Mouse (Mus musculus): Measurements from ENCODE around the gene Taok3.
"Not testable (repeated sequence)": the region's sequence is repeated elsewhere in the genome, so short reads cannot be mapped to it uniquely, and the experiment has no call there.

Gene Taok3

GRCm38 (mm10) chr5:117267913-117268312 is 148.0 kb downstream of the Taok3 start:
- DNase-seq (ENCODE audit: low spot score) = no peak

- DNase-seq (ENCODE audit: low spot score) = no peak
Observed at GRCm38 (mm10) chr5:117268749-117269148, 148.8 kb downstream of the Taok3 start.

- DNase-seq (ENCODE audit: low spot score) = no peak
Observed at GRCm38 (mm10) chr5:117269395-117269794, 149.5 kb downstream of the Taok3 start.

GRCm38 (mm10) chr5:117271945-117272344 is 152.0 kb downstream of the Taok3 start:
- no peak for DNase-seq (ENCODE audit: low spot score)

GRCm38 (mm10) chr5:117274817-117275216 is 154.9 kb downstream of the Taok3 start:
- no peak for DNase-seq (ENCODE audit: low spot score)

GRCm38 (mm10) chr5:117277784-117278183 is 157.9 kb downstream of the Taok3 start:
- no peak for DNase-seq (ENCODE audit: low spot score)

- no peak for DNase-seq (ENCODE audit: low spot score)
Observed at GRCm38 (mm10) chr5:117278809-117279668, 159.1 kb downstream of the Taok3 start.

- DNase-seq (ENCODE audit: low spot score) = no peak
Observed at GRCm38 (mm10) chr5:117279669-117280050, 159.7 kb downstream of the Taok3 start.

GRCm38 (mm10) chr5:117281536-117281935 is 161.6 kb downstream of the Taok3 start:
- no peak for DNase-seq (ENCODE audit: low spot score)

GRCm38 (mm10) chr5:117282360-117282759 is 162.4 kb downstream of the Taok3 start:
- no peak for DNase-seq (ENCODE audit: low spot score)

- no peak for DNase-seq (ENCODE audit: low spot score)
Observed at GRCm38 (mm10) chr5:117284029-117284428, 164.1 kb downstream of the Taok3 start.

- no peak for DNase-seq (ENCODE audit: low spot score)
Observed at GRCm38 (mm10) chr5:117284682-117285081, 164.8 kb downstream of the Taok3 start.

GRCm38 (mm10) chr5:117285266-117285665 is 165.3 kb downstream of the Taok3 start:
- no peak for DNase-seq (ENCODE audit: low spot score)

- DNase-seq (ENCODE audit: low spot score) = no peak
Observed at GRCm38 (mm10) chr5:117286286-117286685, 166.4 kb downstream of the Taok3 start.

- DNase-seq (ENCODE audit: low spot score) = peak; percentile 92
Observed at GRCm38 (mm10) chr5:117286831-117287822, 167.2 kb downstream of the Taok3 start, which contains the start of gene Pebp1. Gene Pebp1 (minus strand): TSS chr5:117287625.

- DNase-seq (ENCODE audit: low spot score) = no peak
Observed at GRCm38 (mm10) chr5:117289646-117290045, 169.7 kb downstream of the Taok3 start.

- DNase-seq (ENCODE audit: low spot score) = no peak
Observed at GRCm38 (mm10) chr5:117290081-117290480, 170.2 kb downstream of the Taok3 start.

GRCm38 (mm10) chr5:117291312-117291711 is 171.4 kb downstream of the Taok3 start:
- no peak for DNase-seq (ENCODE audit: low spot score)

- no peak for DNase-seq (ENCODE audit: low spot score)
Observed at GRCm38 (mm10) chr5:117292547-117292946, 172.6 kb downstream of the Taok3 start.

GRCm38 (mm10) chr5:117293776-117294175 is 173.8 kb downstream of the Taok3 start:
- DNase-seq (ENCODE audit: low spot score) = not testable (repeated sequence)

- no peak for DNase-seq (ENCODE audit: low spot score)
Observed at GRCm38 (mm10) chr5:117295011-117295410, 175.1 kb downstream of the Taok3 start.

GRCm38 (mm10) chr5:117302899-117303298 is 183.0 kb downstream of the Taok3 start:
- DNase-seq (ENCODE audit: low spot score) = no peak
